Mouse (Mus musculus): ENCODE measurements around the gene Arrdc2.

Arrdc2 gene

GRCm38 (mm10) chr8:70839408-70840351 is at the start of gene Arrdc2:
Gene Arrdc2 (minus strand): TSS chr8:70839720.
- DNase-seq (ENCODE audit: low spot score): peak; percentile 100

GRCm38 (mm10) chr8:70887669-70888068 is 48.1 kb upstream of the Arrdc2 start:
- DNase-seq (ENCODE audit: low spot score): no peak

GRCm38 (mm10) chr8:70885612-70886011 is 46.1 kb upstream of the Arrdc2 start:
- no peak for DNase-seq (ENCODE audit: low spot score)

- DNase-seq (ENCODE audit: low spot score): no peak
Measured at GRCm38 (mm10) chr8:70884683-70885082, 45.2 kb upstream of the Arrdc2 start.

GRCm38 (mm10) chr8:70884186-70884585 is 44.7 kb upstream of the Arrdc2 start:
- no peak for DNase-seq (ENCODE audit: low spot score)

- no peak for DNase-seq (ENCODE audit: low spot score)
Measured at GRCm38 (mm10) chr8:70880546-70880945, 41.0 kb upstream of the Arrdc2 start.

GRCm38 (mm10) chr8:70880126-70880525 is 40.6 kb upstream of the Arrdc2 start:
- DNase-seq (ENCODE audit: low spot score): no peak

- DNase-seq (ENCODE audit: low spot score): no peak
Measured at GRCm38 (mm10) chr8:70879500-70879899, 40.0 kb upstream of the Arrdc2 start.

- no peak for DNase-seq (ENCODE audit: low spot score)
Measured at GRCm38 (mm10) chr8:70878178-70878577, 38.7 kb upstream of the Arrdc2 start.

- DNase-seq (ENCODE audit: low spot score): no peak
Measured at GRCm38 (mm10) chr8:70876382-70876781, 36.9 kb upstream of the Arrdc2 start.

GRCm38 (mm10) chr8:70874441-70874840 is 34.9 kb upstream of the Arrdc2 start:
- DNase-seq (ENCODE audit: low spot score): no peak

GRCm38 (mm10) chr8:70873364-70873985 is 34.0 kb upstream of the Arrdc2 start, which contains the start of gene Ccdc124:
Gene Ccdc124 (minus strand): TSS chr8:70873935.
- DNase-seq (ENCODE audit: low spot score): peak; percentile 93

- no peak for DNase-seq (ENCODE audit: low spot score)
Measured at GRCm38 (mm10) chr8:70872643-70873363, 33.3 kb upstream of the Arrdc2 start.

- no peak for DNase-seq (ENCODE audit: low spot score)
Measured at GRCm38 (mm10) chr8:70871195-70871807, 31.8 kb upstream of the Arrdc2 start.

- peak; percentile 75 for DNase-seq (ENCODE audit: low spot score)
Measured at GRCm38 (mm10) chr8:70869601-70870041, 30.1 kb upstream of the Arrdc2 start.

- no peak for DNase-seq (ENCODE audit: low spot score)
Measured at GRCm38 (mm10) chr8:70869199-70869571, 29.7 kb upstream of the Arrdc2 start.

GRCm38 (mm10) chr8:70868559-70869198 is 29.2 kb upstream of the Arrdc2 start:
- no peak for DNase-seq (ENCODE audit: low spot score)

GRCm38 (mm10) chr8:70866566-70866965 is 27.0 kb upstream of the Arrdc2 start:
- no peak for DNase-seq (ENCODE audit: low spot score)

GRCm38 (mm10) chr8:70866001-70866520 is 26.5 kb upstream of the Arrdc2 start:
- DNase-seq (ENCODE audit: low spot score): no peak

GRCm38 (mm10) chr8:70865350-70866000 is 26.0 kb upstream of the Arrdc2 start:
- DNase-seq (ENCODE audit: low spot score): peak; percentile 99
